Mouse (Mus musculus): ENCODE results near the gene Anapc1. TPM values are rescaled to one million over a fixed set of nuclear protein-coding genes. Genes with fewer than 3 reads are reported as not detected.
"Not testable (repeated sequence)": the region's sequence is repeated elsewhere in the genome, so short reads cannot be mapped to it uniquely, and the experiment has no call there.

The Anapc1 gene
- total RNA-seq, 2 experiments from 2014 or later, result 88.4 to 97.8 TPM

DNA sequence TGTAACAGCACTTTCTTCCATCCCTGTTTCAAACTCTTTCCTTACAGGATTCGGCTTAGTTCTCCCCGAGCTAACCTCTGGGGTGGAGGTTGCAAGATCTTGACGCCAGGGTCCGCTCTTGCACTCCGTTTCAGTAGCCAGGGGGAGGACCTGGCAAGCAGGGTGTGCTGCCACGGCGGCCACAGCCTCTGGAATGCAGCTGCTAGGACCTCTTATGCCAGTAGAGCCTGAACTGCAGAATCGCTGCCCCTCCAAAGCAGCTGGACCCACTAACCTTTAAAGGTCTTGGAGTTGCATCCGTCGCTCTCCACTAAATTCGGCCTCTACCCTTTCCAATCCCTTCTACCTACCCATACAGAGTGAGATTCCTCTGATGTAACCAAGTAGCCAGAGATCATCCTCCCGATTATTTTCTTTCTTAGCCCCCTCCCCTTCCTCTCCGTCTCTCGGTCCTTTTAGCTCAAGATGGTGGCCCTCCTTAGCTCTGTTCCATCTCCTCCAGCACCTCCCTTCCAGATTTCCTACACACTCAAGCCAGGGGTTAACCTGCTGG lies 11.0 kb upstream of the Anapc1 start:
- no peak for ATAC-seq (replicated peaks; ENCODE audit: low FRiP score, poor library complexity, severe bottlenecking)

DNA sequence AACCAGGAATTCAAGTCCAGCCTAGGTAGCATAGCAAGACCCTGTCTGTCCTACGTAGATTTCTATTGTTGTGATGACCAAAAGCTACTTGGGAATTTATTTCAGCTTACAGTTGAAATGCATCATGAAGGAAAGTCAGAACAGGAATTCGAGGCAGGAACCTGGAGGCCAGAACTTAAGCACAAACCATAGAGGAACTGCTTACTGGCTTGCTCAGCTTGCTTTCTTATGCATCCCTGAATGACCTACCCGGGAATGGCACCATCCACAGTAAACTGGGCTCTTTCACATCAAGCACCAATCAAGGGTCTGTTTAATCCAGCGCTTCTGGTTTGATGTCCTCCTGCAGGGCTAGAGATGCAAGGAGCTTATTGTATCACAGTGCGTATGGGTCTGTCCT lies 10.4 kb upstream of the Anapc1 start:
- ATAC-seq (replicated peaks; ENCODE audit: low FRiP score, poor library complexity, severe bottlenecking), result no peak

DNA sequence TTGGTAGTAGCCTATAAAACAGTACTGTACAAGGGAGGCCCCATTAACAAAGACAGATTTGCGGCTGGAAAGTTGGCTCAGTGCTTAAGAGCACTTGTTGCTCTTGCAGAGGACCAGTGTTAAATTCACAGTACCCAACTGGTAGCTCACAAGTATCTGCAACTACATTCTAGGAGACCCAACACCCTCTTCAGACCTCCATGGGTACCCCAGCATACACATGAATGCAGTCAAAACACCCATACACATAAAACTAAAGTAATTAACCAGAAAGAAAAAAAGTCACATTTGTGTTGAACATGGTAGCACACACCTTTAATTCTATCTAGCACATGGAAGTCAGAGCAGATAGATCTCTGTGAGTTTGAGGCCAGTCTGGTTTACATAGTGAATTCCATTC lies 9.9 kb upstream of the Anapc1 start:
- ATAC-seq (replicated peaks; ENCODE audit: low FRiP score, poor library complexity, severe bottlenecking), result no peak

DNA sequence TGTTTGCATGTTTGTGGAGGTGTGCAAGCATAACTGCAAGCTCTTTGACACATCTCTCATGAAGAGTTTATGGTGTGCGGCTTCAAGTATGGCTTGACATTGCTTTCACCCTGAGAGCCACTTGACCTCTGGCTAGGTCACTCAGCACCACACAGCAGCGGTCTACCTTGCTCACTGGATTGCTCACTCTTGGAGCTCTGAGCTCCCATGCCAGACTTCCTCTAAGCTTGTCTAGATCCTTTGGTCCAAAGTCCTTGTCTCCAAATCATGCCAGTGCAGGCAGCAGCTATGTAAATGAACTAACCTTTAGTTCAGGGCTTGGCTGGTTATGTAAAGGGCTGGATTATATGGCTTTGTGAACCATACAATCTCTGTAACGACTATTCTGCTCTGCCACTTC lies 9.2 kb upstream of the Anapc1 start:
- ATAC-seq (replicated peaks; ENCODE audit: low FRiP score, poor library complexity, severe bottlenecking), result no peak

DNA sequence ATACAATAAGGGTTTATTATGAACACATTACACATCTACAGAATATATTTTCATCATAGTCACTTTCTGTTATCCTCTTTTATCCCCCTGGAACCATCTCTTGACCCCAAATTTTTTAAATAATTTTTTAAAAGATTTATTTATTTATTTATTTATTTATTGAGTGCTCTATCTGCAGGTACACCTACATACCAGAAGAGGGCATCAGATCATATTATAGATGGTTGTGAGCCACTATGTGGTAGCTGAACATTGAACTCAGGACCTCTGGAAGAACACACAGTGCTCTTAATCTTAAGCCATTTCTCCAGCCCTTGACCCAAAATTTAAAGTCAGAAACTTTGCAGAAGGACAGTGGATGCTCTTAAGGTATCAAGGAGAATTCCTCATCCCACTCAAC lies 7.4 kb upstream of the Anapc1 start:
- ATAC-seq (replicated peaks; ENCODE audit: low FRiP score, poor library complexity, severe bottlenecking), result no peak

DNA sequence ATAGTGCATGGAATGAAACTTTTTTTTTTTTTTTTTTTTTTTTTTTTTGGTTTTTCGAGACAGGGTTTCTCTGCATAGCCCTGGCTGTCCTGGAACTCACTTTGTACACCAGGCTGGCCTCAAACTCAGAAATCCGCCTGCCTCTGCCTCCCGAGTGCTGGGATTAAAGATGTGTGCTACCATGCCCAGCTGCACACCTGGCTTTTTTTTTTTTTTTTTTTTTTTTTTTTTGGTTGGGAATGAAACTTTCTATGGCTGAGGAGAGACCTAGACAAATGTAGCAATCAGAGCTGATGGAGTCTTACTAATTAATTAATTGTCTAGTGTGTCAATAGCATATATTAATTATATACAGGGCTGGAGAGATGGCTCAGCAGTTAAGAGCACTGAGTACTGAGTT lies 6.6 kb upstream of the Anapc1 start:
- ATAC-seq (replicated peaks; ENCODE audit: low FRiP score, poor library complexity, severe bottlenecking), result not testable (repeated sequence)

DNA sequence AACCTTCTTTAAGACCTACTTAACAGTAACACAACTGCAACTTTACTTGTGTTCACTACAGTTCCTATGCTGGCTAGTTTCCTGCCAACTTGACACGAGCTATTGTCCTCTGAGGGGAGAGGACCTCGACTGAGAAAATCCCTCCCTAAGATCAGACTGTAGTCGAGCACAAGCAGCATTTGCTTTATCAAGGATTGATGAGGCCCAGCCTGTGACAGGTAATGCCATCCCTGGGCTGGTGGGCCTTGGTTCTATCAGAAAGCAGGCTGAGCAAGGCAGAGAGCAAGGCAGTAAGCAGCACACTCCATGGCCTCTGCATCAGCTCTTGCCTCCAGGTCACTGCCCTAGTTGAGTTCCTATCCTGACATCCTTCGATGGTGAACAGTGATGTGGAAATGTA lies 6.0 kb upstream of the Anapc1 start:
- ATAC-seq (replicated peaks; ENCODE audit: low FRiP score, poor library complexity, severe bottlenecking), result no peak

DNA sequence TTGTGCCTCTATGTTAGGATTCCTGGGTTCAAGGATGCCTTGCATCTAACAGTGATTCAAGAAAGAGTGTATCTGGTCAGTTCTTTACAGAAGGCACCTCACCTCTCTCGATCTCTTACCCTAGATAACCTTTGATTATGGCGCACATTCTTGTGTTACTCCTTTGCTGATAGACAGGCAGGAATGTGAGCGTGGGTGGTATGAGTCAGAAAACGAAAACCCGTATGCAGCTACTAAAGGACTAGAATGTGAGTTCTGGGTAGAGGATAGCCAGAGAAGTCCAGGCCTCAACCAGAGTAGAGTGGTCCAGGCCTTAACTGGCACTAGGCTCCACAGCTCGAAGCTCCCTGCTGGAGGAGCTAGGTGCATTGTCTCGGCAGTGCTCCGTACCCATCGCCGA lies 5.6 kb upstream of the Anapc1 start:
- ATAC-seq (replicated peaks; ENCODE audit: low FRiP score, poor library complexity, severe bottlenecking), result no peak

DNA sequence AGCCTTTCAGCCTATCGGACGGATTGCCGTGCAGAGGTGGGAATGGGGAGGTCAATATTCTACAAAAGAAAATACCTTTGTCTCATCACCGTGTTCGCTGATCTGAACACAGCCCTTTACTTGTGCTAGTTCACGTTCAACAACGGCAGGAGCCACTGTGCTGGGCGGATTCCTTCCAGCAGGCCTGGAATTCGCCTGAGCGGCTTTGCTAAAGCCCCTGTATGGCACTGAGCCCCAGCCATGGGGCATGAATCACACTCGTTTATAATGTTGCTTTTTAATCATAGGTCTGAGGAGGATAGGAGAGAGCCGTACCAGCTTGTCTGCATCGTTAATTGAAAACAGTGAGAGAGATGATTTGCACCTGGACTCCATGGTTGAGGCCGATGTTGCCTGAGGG lies 5.1 kb upstream of the Anapc1 start:
- ATAC-seq (replicated peaks; ENCODE audit: low FRiP score, poor library complexity, severe bottlenecking), result no peak

DNA sequence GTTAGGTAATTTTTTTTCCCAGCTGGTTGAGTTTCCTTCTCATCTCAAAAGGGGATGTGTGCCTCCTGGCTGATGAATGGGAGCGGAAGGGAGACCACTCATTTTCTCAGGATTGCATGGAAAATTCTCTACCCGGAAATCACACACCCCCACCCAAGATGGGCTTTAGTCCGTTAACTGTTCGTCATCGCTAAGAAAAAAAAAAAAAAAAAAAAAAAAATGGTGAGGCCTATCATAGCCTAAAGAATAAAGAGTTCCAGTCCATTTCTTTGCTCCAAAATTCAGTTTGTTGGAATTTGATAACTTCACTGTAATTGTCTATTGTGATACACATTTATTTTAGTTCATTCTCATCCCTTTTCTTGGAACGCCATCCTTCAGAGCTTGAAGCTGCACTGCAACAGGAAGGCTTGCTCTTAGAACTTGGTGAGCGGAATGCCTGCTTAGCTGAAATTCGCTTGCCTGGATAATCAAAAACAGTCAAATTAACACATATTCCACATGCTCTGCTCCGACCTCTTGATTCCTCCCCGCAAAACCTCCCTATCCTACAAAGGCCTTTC lies 448 bp upstream of the Anapc1 start:
- ATAC-seq (replicated peaks; ENCODE audit: low FRiP score, poor library complexity, severe bottlenecking), result no peak

DNA sequence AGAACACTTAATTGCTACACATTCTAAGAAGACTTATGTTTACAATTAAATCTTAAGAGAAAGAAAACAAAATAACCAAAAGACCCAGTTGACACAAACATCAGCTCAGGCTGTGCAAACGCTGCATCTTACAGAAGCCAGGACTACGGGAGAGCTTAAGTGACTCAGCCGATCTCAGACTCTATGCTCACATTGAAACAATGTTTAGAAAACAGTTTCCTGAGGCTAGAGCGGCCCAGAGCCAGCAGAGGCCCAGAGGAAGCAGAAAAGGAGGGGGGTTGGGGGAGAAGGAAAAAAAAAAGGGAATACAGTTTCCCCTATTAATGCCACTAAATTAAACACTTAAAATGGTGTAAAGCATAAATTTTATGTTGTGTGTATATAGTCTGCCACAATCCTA lies 6.5 kb downstream of the Anapc1 start:
- no peak for ATAC-seq (replicated peaks; ENCODE audit: low FRiP score, poor library complexity, severe bottlenecking)

DNA sequence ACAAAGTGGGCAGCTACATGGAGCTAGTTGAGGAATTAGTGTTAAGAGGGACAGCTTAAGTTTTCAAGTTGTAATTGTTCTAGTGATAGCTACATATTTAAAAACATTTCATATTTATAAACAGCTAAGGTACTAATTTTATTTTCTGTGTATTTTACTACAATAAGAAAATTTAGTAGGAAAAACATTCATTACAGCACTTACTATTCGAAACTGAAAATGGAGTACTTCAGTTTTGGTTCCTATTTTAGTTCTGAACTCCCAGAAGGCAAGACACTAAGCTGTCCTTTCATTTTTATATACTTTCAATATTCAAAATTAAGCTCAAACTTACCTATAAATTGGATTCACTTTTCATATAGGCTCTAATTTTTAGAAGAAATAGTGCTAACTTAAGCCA lies 66.6 kb downstream of the Anapc1 start:
- ATAC-seq (replicated peaks; ENCODE audit: low FRiP score, poor library complexity, severe bottlenecking), result no peak

DNA sequence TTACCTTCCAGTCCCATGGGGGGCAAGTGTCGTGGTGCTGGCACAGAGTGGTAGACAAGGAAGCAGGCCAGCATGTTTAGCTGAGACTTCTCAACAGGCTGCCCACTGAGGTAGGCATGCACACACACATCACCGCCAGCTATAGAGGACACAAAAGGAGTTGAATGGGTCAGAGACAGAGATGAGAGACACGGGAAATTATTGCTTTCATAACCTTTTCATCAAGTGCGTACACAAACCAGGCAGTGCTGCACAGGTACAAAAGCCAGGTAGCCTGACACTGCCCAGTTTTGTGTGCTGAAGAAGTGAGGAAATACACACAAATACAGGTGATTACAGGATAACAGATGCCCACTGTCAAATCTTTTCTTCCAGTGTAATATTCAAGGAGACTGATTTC lies 71.8 kb downstream of the Anapc1 start:
- no peak for ATAC-seq (replicated peaks; ENCODE audit: low FRiP score, poor library complexity, severe bottlenecking)

DNA sequence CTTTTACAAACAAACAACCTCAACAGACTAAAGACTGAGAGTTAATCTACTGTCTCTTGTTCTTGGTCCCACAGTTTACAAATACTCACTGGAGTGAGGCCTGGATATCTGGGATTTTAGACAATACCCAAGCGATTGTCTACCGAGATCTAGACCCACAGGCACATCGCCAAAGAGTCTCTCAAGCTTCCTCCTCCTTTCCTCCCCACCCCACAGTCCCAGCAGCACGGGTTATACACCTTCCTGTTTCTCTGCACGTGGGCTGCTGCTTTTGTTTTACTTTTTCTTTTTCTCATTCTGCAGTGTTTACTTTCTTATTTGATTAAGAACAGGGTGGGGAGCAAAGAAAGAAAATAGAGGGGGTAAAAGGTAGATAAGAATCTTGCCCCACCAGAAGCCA lies 73.8 kb downstream of the Anapc1 start:
- ATAC-seq (replicated peaks; ENCODE audit: low FRiP score, poor library complexity, severe bottlenecking), result no peak

DNA sequence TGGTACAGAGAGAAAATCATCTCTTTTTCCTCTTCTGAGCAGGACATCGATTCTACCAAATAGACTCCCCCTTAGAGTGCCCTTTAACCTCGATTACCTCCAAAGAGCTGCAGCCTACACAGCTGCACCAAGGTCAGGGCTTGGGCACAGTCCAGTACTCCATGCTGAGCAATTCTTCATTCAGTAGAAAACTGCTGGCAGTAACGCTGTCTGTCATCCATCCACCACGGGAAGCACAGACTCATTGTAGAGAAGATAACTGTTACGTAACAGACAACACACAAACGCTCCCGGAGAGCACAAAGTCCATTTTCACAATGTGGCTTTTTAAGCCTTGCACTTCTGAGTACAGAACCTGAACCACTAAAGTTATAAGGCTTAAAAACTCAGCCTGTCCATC lies 74.9 kb downstream of the Anapc1 start:
- ATAC-seq (replicated peaks; ENCODE audit: low FRiP score, poor library complexity, severe bottlenecking), result no peak

DNA sequence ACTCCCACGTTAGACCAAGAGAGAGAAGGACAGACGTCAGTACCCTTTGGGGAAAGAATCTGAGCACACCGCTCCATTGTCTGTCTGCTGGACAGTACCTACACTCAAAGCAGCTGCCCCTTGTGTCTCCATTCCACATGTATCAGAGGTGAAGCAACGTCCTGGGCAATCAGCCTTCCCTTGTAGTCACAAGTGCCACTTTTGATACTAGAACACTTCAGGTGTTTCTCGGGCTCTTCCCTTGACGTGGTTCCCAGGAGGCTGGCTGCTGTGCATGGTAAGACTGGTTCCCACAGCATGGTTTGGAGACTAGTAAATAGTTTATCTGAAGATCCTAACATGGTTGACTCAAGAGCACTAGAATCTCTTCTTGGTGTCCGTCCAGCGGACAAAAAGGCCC lies 76.0 kb downstream of the Anapc1 start:
- ATAC-seq (replicated peaks; ENCODE audit: low FRiP score, poor library complexity, severe bottlenecking), result no peak

DNA sequence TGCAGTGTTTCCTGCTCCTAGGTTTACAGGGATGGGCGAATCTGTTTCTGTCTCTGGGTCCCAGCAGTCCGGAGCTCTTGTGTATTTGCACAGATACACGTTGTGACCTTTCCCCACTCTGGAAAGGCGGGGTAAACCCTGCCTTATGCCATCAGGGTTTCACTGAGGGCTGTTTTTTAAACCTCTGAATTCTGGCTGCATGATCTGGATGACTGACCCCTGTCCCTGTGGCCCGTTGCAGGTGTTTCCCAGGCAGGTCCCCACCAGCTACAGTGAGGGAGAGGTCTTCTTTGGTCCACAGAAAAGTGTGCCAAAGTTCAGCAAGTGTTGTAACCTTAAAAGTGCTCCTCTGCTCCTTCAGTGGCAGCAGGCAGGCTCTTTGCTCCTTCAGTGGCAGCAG lies 77.9 kb downstream of the Anapc1 start:
- ATAC-seq (replicated peaks; ENCODE audit: low FRiP score, poor library complexity, severe bottlenecking), result no peak

DNA sequence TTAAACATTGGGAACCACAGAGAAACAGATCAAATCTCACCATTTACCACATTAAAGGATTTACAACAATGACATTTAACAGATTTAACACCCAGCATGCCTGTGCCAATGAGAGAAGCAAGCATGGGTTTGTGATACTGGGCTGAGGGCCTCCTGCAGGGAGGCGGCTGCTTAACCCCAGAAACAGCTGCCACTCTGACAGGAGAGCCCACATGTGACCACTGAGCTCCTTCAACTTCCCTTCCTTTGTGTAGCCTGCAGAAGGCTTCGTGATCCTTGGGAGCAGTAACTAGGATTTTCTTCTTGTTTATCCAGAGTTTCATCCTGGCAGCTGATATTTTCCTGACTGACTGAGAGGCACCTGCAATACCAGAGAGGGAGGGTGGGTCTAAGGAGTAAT lies 85.7 kb downstream of the Anapc1 start:
- no peak for ATAC-seq (replicated peaks; ENCODE audit: low FRiP score, poor library complexity, severe bottlenecking)

DNA sequence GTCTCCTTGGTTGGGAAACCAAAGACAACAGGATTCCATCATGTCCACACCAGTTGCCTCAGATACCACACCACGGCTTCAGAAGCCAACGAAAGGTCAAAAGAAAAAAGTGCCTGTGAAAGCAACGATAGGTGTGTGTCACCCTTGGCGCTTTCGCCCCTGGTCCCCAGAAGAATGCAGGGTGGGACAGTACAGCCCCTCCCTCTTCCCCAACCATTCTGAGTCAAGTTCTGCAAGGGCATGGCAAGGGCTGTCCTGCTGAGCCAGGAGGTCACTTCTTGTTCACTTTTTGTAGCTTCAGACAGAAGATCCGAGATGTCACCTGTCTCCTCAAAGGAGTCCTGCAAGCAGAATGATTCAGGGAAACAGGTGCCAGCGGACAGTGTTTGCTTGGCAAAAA lies 94.9 kb downstream of the Anapc1 start:
- ATAC-seq (replicated peaks; ENCODE audit: low FRiP score, poor library complexity, severe bottlenecking), result no peak

DNA sequence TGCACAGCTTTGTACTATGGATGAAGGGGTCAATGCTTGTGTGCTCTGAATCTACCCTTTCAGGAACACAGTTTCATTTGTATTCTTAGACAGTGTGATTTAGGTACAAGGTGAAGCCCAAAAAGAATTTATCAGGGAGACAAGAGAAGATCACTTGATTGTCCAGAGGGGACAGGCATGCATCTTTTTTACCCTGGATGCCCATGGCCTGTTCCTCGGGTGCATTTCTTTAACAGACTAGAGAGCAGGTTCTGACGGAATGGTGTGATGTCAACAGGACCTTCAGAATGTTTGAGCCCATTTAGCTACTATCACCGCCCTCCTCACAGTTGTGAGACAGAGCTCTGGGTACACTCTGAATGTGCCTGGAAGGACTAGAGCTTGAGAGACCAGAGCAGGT lies 96.3 kb downstream of the Anapc1 start, which contains the start of gene Spdye4c:
TSS of gene Spdye4c (plus strand) at position 301 of the 400 bp plus-strand sequence.
- ATAC-seq (replicated peaks; ENCODE audit: low FRiP score, poor library complexity, severe bottlenecking), result no peak

DNA sequence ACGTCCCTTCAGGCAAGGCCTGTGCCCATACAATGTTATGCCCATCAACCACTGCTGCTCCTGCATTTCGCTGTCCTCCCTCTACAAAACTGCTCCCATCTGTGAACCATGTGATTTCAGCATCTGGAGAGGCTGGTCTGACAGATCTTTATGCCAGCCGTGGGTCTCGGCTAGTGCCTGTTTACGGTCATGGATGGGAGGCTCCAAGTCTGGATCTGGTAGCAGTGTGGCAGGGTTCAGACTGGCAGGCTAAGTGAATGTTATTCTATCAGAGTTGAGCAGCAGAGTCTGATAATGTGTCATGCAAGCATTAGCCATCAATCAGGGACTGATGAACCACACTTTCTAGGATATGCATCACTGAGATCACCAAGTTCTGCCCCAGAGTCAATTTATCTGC lies 104.3 kb downstream of the Anapc1 start:
- no peak for ATAC-seq (replicated peaks; ENCODE audit: low FRiP score, poor library complexity, severe bottlenecking)
